Mouse (Mus musculus): ENCODE measurements around the gene Sos1. TPM values are rescaled to one million over a fixed set of nuclear protein-coding genes. Genes with fewer than 3 reads are reported as not detected.
"Not testable (repeated sequence)": the region's sequence is repeated elsewhere in the genome, so short reads cannot be mapped to it uniquely, and the experiment has no call there.

Sos1 gene
- polyA plus RNA-seq, 1 experiment from 2014 or later: 13.5 TPM

DNA sequence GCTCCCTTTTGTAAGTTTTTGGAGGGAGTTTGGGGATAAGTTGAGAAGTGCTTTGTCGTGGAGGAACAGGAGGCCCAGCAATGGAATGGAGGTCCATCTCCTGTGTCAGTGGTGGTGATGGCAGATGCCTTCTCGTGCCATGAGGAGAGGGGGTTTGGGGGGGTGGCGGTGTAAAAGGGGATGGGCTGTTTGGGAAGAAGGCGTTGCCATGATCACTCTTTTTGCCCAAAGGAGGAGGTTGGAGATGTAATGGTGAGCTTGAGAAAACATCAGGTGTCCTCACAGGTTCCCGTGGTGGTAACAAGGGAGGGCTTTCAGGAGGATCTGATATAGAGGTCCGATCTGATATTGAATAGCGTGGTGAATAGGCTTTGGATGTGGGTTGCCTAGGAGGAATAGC, 82.0 kb downstream of the Sos1 start:
- no peaks in the 10 kb centered on the region for H3K9me3 ChIP-seq (ENCODE audit: control insufficient read depth, low read length)
- no peak overlapping the region for H3K4me2 ChIP-seq (replicated peaks)
- no peak for ATAC-seq (ENCODE audit: low FRiP score)
- WGBS: 96% methylated on average over 7 of the region's 7 CpGs
- H3K4me1 ChIP-seq (replicated peaks; ENCODE audit: control insufficient read depth, insufficient read depth, low read length): no peaks in the 10 kb centered on the region
- no peak overlapping the region for H3K4me3 ChIP-seq (replicated peaks; ENCODE audit: low read length)
- no peaks in the 10 kb centered on the region for H3K27me3 ChIP-seq (ENCODE audit: control insufficient read depth, insufficient read depth, low read length)
- no peak for DNase-seq (ENCODE audit: low spot score)
- no peak overlapping the region for H3K9ac ChIP-seq
- H3K27ac ChIP-seq: no peak overlapping the region
- peaks cover 51% of the 10 kb centered on the region for H3K36me3 ChIP-seq (replicated peaks; ENCODE audit: control insufficient read depth, insufficient read depth)

DNA sequence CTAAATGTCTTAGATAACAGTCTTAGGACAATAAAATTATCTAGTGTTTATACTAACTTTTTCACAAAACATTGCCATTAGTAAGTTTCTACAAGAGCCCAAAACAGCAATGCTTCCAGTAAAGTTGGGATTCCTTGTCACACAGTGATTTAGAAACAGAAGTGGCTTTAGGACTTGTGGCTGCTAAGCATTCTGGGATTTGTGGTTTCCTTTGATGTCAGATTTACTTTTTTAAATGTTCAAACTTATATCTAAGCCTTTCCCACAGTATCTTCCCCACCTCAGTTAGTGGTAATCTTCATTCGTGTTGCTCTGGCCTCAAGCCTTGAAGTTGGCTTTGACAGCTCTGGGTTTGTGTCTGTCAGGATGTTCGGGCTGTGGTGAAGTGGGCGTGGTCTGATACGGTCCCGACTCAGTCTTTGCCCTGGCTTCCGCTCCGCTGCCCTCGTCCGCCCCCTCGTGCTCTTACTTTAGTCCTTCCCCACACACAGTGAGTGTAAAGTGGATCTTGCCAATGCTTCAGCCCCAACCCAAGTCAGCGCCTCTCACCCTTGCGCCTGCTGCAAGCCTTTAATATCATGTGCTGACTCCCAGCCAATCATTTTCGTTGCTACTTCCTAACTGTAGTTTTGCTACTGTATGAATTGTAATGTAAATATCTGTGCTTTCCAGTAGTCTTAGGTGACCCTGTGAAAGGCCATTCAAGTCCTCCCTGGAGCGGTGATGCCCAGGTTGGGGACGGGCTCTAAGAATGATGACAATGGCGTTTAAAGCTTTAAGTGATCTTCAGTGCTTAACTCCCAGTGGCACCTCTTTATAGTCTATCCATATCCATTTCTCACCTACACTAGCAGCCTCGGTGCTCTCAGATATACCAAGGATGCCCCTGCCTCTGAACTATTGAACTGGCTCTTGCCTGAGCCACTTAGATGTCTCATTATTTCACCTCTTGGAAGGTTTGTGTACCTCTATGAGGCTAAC, 88.5 kb downstream of the Sos1 start:
- no peaks in the 10 kb centered on the region for H3K27me3 ChIP-seq (ENCODE audit: control insufficient read depth, insufficient read depth, low read length)
- 14% methylated on average over 17 of the region's 17 CpGs for WGBS
- DNase-seq (ENCODE audit: low spot score) (peak; percentile 50), ATAC-seq (ENCODE audit: low FRiP score) (peak; percentile 87)
- peaks cover 5% of the 10 kb centered on the region; the same call in 1 of the 2 replicates for H3K36me3 ChIP-seq (replicated peaks; ENCODE audit: control insufficient read depth, insufficient read depth)
- peaks cover 3% of the 10 kb centered on the region; the same call in 1 of the 2 replicates for H3K4me1 ChIP-seq (replicated peaks; ENCODE audit: control insufficient read depth, insufficient read depth, low read length)
- H3K4me3 ChIP-seq (replicated peaks; ENCODE audit: low read length): peak overlapping the region; percentile 42
- no peaks in the 10 kb centered on the region for H3K9me3 ChIP-seq (ENCODE audit: control insufficient read depth, low read length)
- peak overlapping the region; percentile 49 for H3K9ac ChIP-seq
- H3K4me2 ChIP-seq (replicated peaks): peak overlapping the region; percentile 74
- H3K27ac ChIP-seq: no peak overlapping the region

DNA sequence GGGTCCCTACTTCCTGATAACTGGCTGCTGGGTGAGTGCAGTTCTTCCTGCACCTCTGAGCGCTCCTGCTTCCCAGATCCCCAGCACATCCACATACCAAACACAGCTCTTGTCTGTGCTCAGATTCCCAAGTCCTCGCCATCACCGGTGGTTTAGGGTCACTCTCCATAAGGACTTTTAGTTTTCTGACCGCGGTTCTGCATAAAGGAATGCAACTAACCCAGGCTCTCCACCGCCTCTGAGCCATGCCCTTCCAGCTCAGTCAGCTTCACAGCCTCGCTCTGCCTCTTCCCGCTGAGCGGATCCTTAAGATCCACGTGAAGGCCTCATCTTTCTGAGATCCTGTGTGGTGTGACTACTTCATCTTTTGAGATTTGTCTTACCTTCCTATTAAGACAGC, 90.2 kb downstream of the Sos1 start:
- Histone ChIP-seq H3K9ac (no peak overlapping the region), H3K4me1 (replicated peaks; ENCODE audit: control insufficient read depth, insufficient read depth, low read length) (peaks cover 3% of the 10 kb centered on the region; the same call in 1 of the 2 replicates), H3K4me3 (replicated peaks; ENCODE audit: low read length) (no peak overlapping the region), H3K27ac (no peak overlapping the region), H3K9me3 (ENCODE audit: control insufficient read depth, low read length) (no peaks in the 10 kb centered on the region), H3K27me3 (ENCODE audit: control insufficient read depth, insufficient read depth, low read length) (no peaks in the 10 kb centered on the region), H3K4me2 (replicated peaks) (no peak overlapping the region), H3K36me3 (replicated peaks; ENCODE audit: control insufficient read depth, insufficient read depth) (no peaks in the 10 kb centered on the region)
- no peak for ATAC-seq (ENCODE audit: low FRiP score)
- no peak for DNase-seq (ENCODE audit: low spot score)
- WGBS: 67% methylated on average over 10 of the region's 10 CpGs

DNA sequence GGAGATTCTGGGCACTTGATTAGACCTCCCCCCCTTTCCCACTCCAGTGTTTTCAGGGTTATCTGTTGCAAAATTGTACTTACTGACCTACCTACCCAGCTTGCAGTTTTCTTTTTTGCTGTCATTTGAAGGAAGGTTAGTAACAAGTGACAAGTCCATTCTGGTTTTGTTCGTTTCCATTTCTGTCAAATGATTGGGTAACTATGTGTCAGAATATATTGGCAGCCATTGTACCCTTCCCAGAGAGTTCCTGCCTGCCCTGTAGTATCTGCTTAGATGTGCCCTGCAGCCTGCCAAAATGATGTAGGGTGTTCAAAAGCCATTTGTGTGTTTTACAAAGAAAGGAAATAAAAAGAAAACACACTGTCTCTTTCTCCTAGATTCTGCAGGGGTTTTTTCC, 94.6 kb downstream of the Sos1 start:
- Histone ChIP-seq H3K4me2 (replicated peaks) (no peak overlapping the region), H3K27me3 (ENCODE audit: control insufficient read depth, insufficient read depth, low read length) (no peaks in the 10 kb centered on the region), H3K4me1 (replicated peaks; ENCODE audit: control insufficient read depth, insufficient read depth, low read length) (no peaks in the 10 kb centered on the region), H3K36me3 (replicated peaks; ENCODE audit: control insufficient read depth, insufficient read depth) (no peaks in the 10 kb centered on the region), H3K9ac (no peak overlapping the region), H3K9me3 (ENCODE audit: control insufficient read depth, low read length) (no peaks in the 10 kb centered on the region), H3K4me3 (replicated peaks; ENCODE audit: low read length) (no peak overlapping the region), H3K27ac (no peak overlapping the region)
- WGBS: 68% methylated on average over 1 of the region's 1 CpGs
- DNase-seq (ENCODE audit: low spot score) (no peak), ATAC-seq (ENCODE audit: low FRiP score) (no peak)

DNA sequence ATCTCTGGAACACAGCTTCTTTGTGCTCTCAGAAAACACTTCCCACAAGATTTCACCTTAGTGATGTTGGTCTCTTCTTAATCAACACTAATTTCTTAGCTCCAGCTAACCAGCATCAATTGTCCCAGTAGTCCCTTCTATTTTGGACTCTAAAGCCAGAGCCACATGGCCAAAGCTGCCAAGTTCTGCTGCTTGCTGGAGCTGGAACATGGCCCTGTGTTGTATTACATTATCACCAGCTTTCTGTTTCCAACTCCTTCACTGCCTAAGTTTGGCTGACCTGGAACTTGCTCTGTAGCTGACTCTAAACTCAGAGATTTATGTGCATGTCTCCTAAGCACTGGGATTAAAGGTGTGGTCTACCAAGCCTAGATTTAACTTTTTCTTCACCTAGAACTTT, 101.9 kb downstream of the Sos1 start:
- not testable (repeated sequence) for ATAC-seq (ENCODE audit: low FRiP score)

DNA sequence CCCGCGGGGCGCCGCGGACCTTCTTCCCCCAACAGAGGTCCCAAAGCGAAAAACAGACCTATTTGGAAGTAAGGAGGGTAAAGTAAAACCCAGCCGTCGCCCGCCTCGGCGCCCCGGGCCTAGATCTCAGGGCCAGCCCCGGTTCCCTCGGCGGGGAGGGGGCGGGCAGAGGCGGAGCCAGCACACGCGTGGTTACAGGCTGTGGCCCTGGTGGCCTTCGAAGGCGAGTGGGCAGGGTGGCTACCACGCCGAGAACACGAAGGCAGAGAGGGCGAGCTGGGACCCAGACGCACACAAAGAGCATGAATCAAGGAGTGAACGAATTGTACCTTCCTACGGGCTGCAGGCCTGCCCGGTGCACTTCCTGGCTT, 106.5 kb downstream of the Sos1 start:
- H3K36me3 ChIP-seq (replicated peaks; ENCODE audit: control insufficient read depth, insufficient read depth): no peaks in the 10 kb centered on the region
- peak overlapping the region; percentile 49 for H3K4me3 ChIP-seq (replicated peaks; ENCODE audit: low read length)
- no peaks in the 10 kb centered on the region for H3K4me1 ChIP-seq (replicated peaks; ENCODE audit: control insufficient read depth, insufficient read depth, low read length)
- no peaks in the 10 kb centered on the region for H3K9me3 ChIP-seq (ENCODE audit: control insufficient read depth, low read length)
- peak overlapping the region; percentile 80 for H3K4me2 ChIP-seq (replicated peaks)
- ATAC-seq (ENCODE audit: low FRiP score) (peak; percentile 86), DNase-seq (ENCODE audit: low spot score) (no peak)
- peak overlapping the region; percentile 83 for H3K27ac ChIP-seq
- peak overlapping the region; percentile 82 for H3K9ac ChIP-seq
- no peaks in the 10 kb centered on the region for H3K27me3 ChIP-seq (ENCODE audit: control insufficient read depth, insufficient read depth, low read length)
- 17% methylated on average over 28 of the region's 29 CpGs for whole genome bisulfite sequencing

More for the DNA sequence above, 101.9 kb downstream of the Sos1 start:
- H3K36me3 ChIP-seq (replicated peaks; ENCODE audit: control insufficient read depth, insufficient read depth); H3K4me3 ChIP-seq (replicated peaks; ENCODE audit: low read length); H3K27ac ChIP-seq; H3K4me2 ChIP-seq (replicated peaks); H3K4me1 ChIP-seq (replicated peaks; ENCODE audit: control insufficient read depth, insufficient read depth, low read length); H3K9ac ChIP-seq; DNase-seq (ENCODE audit: low spot score); H3K27me3 ChIP-seq (ENCODE audit: control insufficient read depth, insufficient read depth, low read length); H3K9me3 ChIP-seq (ENCODE audit: control insufficient read depth, low read length): not testable (repeated sequence)

DNA sequence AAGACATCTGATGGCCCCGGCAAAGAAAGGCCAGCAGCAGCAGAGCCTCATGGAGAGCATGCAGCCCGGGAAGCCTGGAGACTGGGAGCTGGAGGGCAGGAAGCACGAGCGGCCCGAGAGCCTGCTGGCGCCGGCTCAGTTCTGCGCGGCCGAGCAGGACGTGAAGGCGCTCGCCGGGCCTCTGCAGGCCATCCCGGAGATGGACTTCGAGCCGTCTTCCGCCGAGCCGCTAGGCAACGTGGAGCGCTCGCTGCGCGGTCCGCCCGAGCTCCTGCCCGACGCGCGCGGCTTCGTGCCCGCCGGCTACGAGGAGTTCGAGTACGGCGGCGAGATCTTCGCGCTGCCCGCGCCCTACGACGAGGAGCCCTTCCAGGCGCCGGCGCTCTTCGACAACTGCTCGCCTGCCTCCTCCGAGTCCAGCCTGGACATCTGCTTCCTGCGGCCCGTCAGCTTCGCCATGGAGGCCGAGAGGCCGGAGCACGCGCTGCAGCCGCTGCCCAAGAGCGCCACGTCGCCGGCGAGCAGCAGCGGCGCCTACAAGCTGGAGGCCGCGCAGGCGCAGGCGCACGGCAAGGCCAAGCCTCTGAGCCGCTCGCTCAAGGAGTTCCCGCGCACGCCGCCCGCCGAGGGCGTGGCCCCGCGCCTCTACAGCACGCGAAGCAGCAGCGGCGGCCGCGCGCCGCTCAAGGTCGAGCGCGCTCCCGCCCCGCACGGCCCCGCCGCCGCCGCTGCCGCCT, 107.1 kb downstream of the Sos1 start, which contains the start of gene Gm10190:
Gene Gm10190, minus strand, starts transcription at position 553 of the 737 bp plus-strand sequence.
- H3K4me2 ChIP-seq (replicated peaks): peak within 1 kb of the TSS; percentile 80
- peak; percentile 98 for ATAC-seq (ENCODE audit: low FRiP score)

DNA sequence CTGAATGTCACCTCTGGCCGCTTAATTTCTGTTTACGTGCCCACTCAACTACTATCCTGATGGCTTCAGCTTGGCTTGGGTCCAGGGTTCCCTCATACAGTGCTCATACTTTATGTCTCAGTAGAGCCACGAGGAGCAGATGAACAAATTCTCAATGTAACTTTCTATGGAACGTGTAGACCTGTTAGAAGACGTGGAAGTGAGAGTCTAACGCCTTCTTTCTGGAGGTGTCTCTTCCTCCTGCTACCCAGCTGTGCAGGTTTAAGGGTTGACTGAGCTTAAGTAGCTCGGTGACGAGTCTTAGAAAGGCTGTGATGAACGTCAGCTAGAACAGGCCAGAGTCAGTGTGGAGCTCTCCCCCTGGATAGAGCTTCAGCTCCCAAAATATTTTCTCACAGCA, 111.6 kb downstream of the Sos1 start:
- no peak overlapping the region for H3K27ac ChIP-seq
- H3K4me1 ChIP-seq (replicated peaks; ENCODE audit: control insufficient read depth, insufficient read depth, low read length): no peaks in the 10 kb centered on the region
- no peaks in the 10 kb centered on the region for H3K36me3 ChIP-seq (replicated peaks; ENCODE audit: control insufficient read depth, insufficient read depth)
- H3K4me3 ChIP-seq (replicated peaks; ENCODE audit: low read length): no peak overlapping the region
- DNase-seq (ENCODE audit: low spot score) (no peak), ATAC-seq (ENCODE audit: low FRiP score) (no peak)
- H3K9ac ChIP-seq: no peak overlapping the region
- H3K9me3 ChIP-seq (ENCODE audit: control insufficient read depth, low read length): no peaks in the 10 kb centered on the region
- no peak overlapping the region for H3K4me2 ChIP-seq (replicated peaks)
- no peaks in the 10 kb centered on the region for H3K27me3 ChIP-seq (ENCODE audit: control insufficient read depth, insufficient read depth, low read length)
- 81% methylated on average over 9 of the region's 9 CpGs for WGBS

More for the DNA sequence above, 107.1 kb downstream of the Sos1 start, which contains the start of gene Gm10190:
- Histone ChIP-seq H3K9me3 (ENCODE audit: control insufficient read depth, low read length) (no peaks in the 10 kb centered on the region), H3K4me1 (replicated peaks; ENCODE audit: control insufficient read depth, insufficient read depth, low read length) (no peaks in the 10 kb centered on the region), H3K9ac (peak within 1 kb of the TSS; percentile 82), H3K36me3 (replicated peaks; ENCODE audit: control insufficient read depth, insufficient read depth) (no peaks in the 10 kb centered on the region), H3K27ac (peak within 1 kb of the TSS; percentile 83), H3K4me3 (replicated peaks; ENCODE audit: low read length) (peak within 1 kb of the TSS; percentile 49), H3K27me3 (ENCODE audit: control insufficient read depth, insufficient read depth, low read length) (no peaks in the 10 kb centered on the region)
- WGBS: 3% methylated on average over 102 of the region's 102 CpGs
- DNase-seq (ENCODE audit: low spot score): peak; percentile 93

DNA sequence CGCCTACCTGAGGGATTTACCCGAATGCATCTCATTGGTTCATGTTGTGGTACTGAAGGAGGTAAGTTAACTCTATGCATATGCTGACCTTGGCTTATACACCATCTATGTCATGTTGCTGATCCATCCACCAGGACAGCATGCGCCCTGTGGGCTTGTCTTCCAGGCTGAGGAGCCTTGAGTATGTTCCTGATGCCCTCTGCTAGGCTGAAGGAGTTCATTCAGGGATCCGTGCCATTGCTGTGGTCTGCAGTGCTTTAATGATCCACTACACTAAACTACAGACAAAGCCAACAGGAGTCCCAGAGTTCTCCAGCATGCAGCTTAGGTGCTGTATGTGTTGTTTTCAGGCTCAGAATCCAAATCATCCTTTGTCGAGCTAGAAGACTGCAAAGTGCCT, 113.0 kb downstream of the Sos1 start:
- 93% methylated on average over 5 of the region's 5 CpGs for WGBS
- ATAC-seq (ENCODE audit: low FRiP score): no peak
- Histone ChIP-seq H3K4me1 (replicated peaks; ENCODE audit: control insufficient read depth, insufficient read depth, low read length) (no peaks in the 10 kb centered on the region), H3K4me3 (replicated peaks; ENCODE audit: low read length) (no peak overlapping the region), H3K27ac (no peak overlapping the region), H3K9me3 (ENCODE audit: control insufficient read depth, low read length) (no peaks in the 10 kb centered on the region), H3K27me3 (ENCODE audit: control insufficient read depth, insufficient read depth, low read length) (no peaks in the 10 kb centered on the region), H3K9ac (no peak overlapping the region), H3K36me3 (replicated peaks; ENCODE audit: control insufficient read depth, insufficient read depth) (no peaks in the 10 kb centered on the region), H3K4me2 (replicated peaks) (no peak overlapping the region)
- DNase-seq (ENCODE audit: low spot score): no peak

All from hindbrain, embryonic 14.5 days (tissue).